In the genomic region with DNA sequence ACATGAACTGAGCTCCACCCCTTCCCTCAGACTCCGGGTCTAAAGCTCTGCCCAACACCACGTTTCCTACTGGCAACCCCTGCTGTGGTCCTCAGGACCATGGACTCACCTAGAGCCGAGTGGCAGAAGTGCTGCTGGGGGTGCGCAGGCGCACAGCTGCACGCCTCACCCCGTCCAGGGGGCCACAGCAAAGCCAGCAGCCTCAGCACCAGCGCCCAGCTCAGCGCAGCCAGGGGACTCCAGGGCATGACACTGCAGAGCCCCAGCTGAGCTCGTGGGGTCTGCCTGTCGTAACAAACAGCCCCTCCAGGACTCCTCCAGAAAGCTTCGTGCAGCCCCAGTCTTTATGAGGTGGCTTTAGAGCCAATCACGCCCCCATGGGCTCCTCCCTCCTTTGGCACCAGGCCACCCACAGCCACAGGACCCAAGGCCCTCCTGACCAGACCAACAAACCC, we compare ENCODE assay signal across 9 mouse cellular contexts. TPM values are rescaled to one million over a fixed set of nuclear protein-coding genes. Genes with fewer than 3 reads are reported as not detected.
A peak's percentile ranks its signal among the peaks of the same experiment; 100 is the strongest.
DNase-seq lines count a peak whose midpoint lies in the region; ATAC-seq lines count a peak whose summit lies in the region.
"Had no signal": no experiment of that assay in that cellular context is flagged by ENCODE, and none has a peak within 500 bp of the region (broad histone marks: within the 10 kb centered on the region; RNA-seq: fewer than 3 reads in every experiment).

No protein-coding gene starts in this region.

- 3% methylated on average over 13 of the region's 13 CpGs for WGBS in hindbrain, embryonic 15.5 days
- 3% methylated on average over 13 of the region's 13 CpGs for whole genome bisulfite sequencing in midbrain, embryonic 11.5 days

- peak overlapping the region; percentile 10 for H3K4me3 ChIP-seq in hindbrain, embryonic 15.5 days
- no peak overlapping the region for H3K4me3 ChIP-seq in midbrain, embryonic 11.5 days (ENCODE audit: low read depth, low read length)

- H3K36me3 ChIP-seq in hindbrain, embryonic 15.5 days: peaks cover 11% of the 10 kb centered on the region; the same call in 1 of the 2 replicates
- H3K36me3 ChIP-seq in midbrain, embryonic 11.5 days (ENCODE audit: control insufficient read depth, insufficient read depth, low read length): no peaks in the 10 kb centered on the region
- H3K36me3 ChIP-seq: G1E had no signal

- H3K4me2 ChIP-seq in hindbrain, embryonic 15.5 days: peak overlapping the region; percentile 44
- peak overlapping the region; percentile 19; the same call in 1 of the 2 replicates for H3K4me2 ChIP-seq in midbrain, embryonic 11.5 days

- H3K27me3 ChIP-seq in hindbrain, embryonic 15.5 days: no peaks in the 10 kb centered on the region
- H3K27me3 ChIP-seq in midbrain, embryonic 11.5 days (ENCODE audit: control insufficient read depth, insufficient read depth, low read length): no peaks in the 10 kb centered on the region

- peak; percentile 45 for DNase-seq in kidney, postnatal 10 days
- no peak for DNase-seq in kidney, adult 8-10 months
- peak; percentile 30 to 32 for DNase-seq in adrenal gland, postnatal 36 days
- DNase-seq in gastrocnemius, adult 18-20 months (ENCODE audit: low spot score): peak; percentile 44
- DNase-seq in midbrain, embryonic 11.5 days (ENCODE audit: low spot score, missing footprints): no peak
- DNase-seq in spleen, adult 12 weeks (ENCODE audit: low spot score): no peak
- DNase-seq in natural killer cell, adult 2 months (ENCODE audit: low spot score in 2 of 2): no peak

- peak overlapping the region; percentile 66 for H3K27ac ChIP-seq in hindbrain, embryonic 15.5 days (replicated peaks)
- no peak overlapping the region for H3K27ac ChIP-seq in midbrain, embryonic 11.5 days (ENCODE audit: low read depth, low read length)

- peak; percentile 86 for ATAC-seq in hindbrain, embryonic 15.5 days (ENCODE audit: low FRiP score, low read depth)
- no peak; the same call in 1 of the 2 replicates for ATAC-seq in midbrain, embryonic 11.5 days (ENCODE audit: low FRiP score)

- no peak overlapping the region; the same call in 1 of the 2 replicates for H3K9ac ChIP-seq in hindbrain, embryonic 15.5 days
- no peak overlapping the region for H3K9ac ChIP-seq in midbrain, embryonic 11.5 days (ENCODE audit: low read length)

- no peaks in the 10 kb centered on the region for H3K9me3 ChIP-seq in hindbrain, embryonic 15.5 days
- no peaks in the 10 kb centered on the region for H3K9me3 ChIP-seq in midbrain, embryonic 11.5 days (ENCODE audit: control insufficient read depth, low read length)
- H3K9me3 ChIP-seq: G1E had no signal

- H3K4me1 ChIP-seq in hindbrain, embryonic 15.5 days (replicated peaks): peaks cover 6% of the 10 kb centered on the region
- peaks cover 15% of the 10 kb centered on the region for H3K4me1 ChIP-seq in midbrain, embryonic 11.5 days (ENCODE audit: control insufficient read depth, insufficient read depth, low read length)

RNA-seq across cellular contexts. Expression of a gene that starts 0.4 kb away (rescaled TPM):
- 1 to 10 TPM; 3.9 to 7.5 TPM for total RNA-seq in adrenal gland, postnatal 36 days (2021)
- 10 to 100 TPM; 20.1 to 24.4 TPM for total RNA-seq in gastrocnemius, adult 18-20 months (2021)
- 23.2 and 27.1 TPM in 2 replicates for polyA plus RNA-seq in hindbrain, embryonic 15.5 days (2015; fragmentation: Nextera tagmentation; extraction: Ambion mirVana)
- polyA plus RNA-seq in midbrain, embryonic 11.5 days (2014; fragmentation: Nextera tagmentation; extraction: Ambion mirVana): 0.05 and 0.06 TPM in 2 replicates
- polyA plus RNA-seq: G1E had no signal

RNA-seq across cellular contexts. Expression of a gene that starts 24.4 kb away (rescaled TPM):
- total RNA-seq in adrenal gland, postnatal 36 days (2021): not detected
- not detected for total RNA-seq in gastrocnemius, adult 18-20 months (2021)
- polyA plus RNA-seq in hindbrain, embryonic 15.5 days (2015; fragmentation: Nextera tagmentation; extraction: Ambion mirVana): not detected in 2 replicates
- polyA plus RNA-seq in midbrain, embryonic 11.5 days (2014; fragmentation: Nextera tagmentation; extraction: Ambion mirVana): not detected in 2 replicates
- total RNA-seq: G1E had no signal
- polyA plus RNA-seq: G1E had no signal

Comparison
In these comparisons a context has a peak if more than half of its experiments do, and no peak if none do; other contexts are left out.
1. DNase-seq: peak in kidney, postnatal 10 days (single experiment), adrenal gland, postnatal 36 days (2 of 2) and gastrocnemius, adult 18-20 months (single experiment); none in kidney, adult 8-10 months (0 of 2), midbrain, embryonic 11.5 days (single experiment), spleen, adult 12 weeks (single experiment) and natural killer cell, adult 2 months (0 of 2).